Mouse (Mus musculus) lung, postnatal 36 days (tissue): Measurements from ENCODE around the gene Bag2.
"Not testable (repeated sequence)": the region's sequence is repeated elsewhere in the genome, so short reads cannot be mapped to it uniquely, and the experiment has no call there.

Experiments used
- DNase-seq: peaks from one replicate; pipeline ENCODE4 v3.0.0; 2022; ENCODE audit warnings: mixed read lengths

The Bag2 gene

GRCm38 (mm10) chr1:33749109-33749508 is 8.5 kb downstream of the Bag2 start:
- DNase-seq, result no peak

GRCm38 (mm10) chr1:33745901-33746300 is 11.7 kb downstream of the Bag2 start:
- DNase-seq, result no peak

DNA sequence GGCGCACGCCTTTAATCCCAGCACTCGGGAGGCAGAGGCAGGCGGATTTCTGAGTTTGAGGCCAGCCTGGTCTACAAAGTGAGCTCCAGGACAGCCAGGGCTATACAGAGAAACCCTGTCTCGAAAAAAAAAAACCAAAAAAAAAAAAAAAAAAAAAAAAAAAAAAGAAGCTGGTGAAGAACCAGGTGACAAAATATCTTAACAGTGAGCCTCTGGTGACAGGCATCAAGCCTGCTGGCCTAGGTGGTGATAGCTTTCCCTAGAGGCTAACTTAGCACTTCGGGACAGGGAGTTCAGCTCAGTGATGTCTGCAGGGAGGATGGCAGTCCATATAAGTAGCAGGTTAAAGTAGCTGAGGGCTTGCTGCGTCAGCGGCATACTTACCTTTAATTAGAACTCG is 12.8 kb downstream of the Bag2 start:
- not testable (repeated sequence) for DNase-seq

DNA sequence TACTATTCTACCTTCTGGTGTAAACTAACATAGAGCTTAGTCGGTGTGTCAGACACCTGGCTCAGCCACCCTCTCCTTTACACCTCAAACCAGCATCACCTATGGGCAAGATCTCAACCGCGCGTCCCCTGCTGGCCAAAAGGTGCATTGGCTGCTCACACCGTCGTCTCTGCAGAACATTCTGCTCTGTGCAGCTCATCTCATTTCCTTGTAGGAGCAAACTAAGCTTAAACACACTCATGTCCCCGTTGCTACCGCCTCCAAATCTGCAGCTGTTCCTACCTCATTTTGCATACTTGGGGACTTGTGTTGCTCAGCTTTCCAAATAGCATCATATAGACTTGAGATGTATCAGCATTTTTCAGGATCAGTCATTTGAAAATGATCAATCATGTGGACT is 14.7 kb downstream of the Bag2 start:
- DNase-seq, result no peak

DNA sequence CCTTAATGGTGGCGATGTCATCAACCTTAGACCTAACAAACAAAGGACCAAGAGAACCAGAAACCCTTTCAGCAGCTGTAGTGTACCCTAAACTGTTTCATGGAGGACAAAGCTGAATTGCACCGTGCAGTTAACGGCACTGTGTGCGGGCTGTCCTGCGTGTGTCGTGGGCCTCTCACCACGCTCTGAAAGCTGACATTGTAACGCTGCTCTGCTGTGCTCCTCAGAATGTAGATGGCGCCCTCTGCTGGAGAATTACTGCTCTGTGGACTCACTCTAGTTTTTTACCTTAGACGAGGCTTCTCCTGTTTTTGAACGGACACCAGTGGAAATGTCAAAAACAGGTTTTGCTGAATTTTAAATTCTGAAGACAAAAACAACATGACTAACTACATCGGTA is 18.3 kb downstream of the Bag2 start:
- peak; percentile 94 for DNase-seq

DNA sequence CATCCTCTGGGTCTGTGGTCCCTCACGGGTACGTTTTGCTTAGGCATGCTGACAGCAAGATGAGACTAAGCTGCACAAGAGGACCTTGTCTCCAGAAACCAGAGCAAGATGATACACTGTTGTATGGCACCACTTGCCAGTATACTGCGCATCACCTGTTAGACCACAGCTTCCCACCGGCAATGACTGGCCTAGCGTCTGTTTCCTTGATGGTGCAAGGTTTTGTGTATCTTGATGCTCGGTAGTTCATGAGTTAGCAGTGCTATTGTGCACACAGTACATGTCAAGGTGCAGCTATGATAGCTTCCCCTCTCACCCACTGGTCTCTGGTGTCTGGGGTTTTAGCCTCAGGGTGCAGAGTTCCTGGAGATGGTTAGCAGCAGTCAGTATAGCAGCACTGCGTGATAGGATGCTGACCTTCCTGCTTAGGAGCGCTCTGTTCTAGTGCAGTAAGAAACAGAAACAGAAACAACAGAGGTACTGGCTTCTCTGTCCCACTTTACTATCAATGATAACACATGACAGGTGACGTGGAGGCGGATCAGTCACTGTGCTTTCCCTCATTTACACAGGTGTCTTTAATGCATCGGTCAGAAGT is 18.8 kb downstream of the Bag2 start:
- DNase-seq, result no peak

DNA sequence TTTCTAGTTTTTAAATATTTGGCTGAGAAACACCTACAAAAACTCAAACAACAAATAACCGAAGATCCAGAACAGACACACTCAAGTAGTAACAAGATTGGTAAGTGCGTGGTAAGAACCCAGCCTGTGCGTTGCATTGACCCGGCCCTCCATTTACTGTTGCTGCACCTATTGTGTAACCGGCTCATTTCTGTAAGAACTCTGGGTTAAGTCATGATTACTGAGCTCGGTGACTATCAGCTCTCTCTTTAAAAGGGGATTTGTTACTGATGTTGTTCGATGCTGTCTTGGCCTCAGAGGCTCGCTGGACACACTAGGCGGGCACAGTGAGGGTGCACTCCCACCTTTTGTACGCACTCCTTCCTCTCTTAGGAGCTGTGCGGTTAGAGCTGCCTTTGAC is 19.3 kb downstream of the Bag2 start:
- DNase-seq, result no peak

- no peak for DNase-seq
These were observed 23.5 kb downstream of the Bag2 start for GRCm38 (mm10) chr1:33734001-33734685.

DNA sequence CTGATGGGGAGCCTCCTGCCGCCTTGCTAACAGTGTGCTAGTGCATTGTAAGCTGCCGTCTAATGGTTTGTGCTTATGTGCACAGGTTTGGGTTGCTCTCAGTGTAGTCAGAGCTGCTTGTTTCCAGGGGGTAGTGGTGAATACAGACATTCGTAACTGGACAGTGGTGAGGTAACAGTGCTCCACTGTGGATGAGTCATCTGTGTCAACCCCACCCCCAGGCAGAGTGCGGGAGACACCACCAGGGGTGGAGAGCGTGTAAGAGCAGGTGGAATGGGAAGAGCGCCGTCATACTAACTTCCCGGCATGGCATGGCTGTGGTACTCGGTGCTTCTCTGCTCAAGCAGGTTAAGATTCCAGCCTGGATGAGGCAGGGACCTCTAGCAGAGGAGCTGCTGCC is 24.6 kb downstream of the Bag2 start:
- DNase-seq, result no peak

DNA sequence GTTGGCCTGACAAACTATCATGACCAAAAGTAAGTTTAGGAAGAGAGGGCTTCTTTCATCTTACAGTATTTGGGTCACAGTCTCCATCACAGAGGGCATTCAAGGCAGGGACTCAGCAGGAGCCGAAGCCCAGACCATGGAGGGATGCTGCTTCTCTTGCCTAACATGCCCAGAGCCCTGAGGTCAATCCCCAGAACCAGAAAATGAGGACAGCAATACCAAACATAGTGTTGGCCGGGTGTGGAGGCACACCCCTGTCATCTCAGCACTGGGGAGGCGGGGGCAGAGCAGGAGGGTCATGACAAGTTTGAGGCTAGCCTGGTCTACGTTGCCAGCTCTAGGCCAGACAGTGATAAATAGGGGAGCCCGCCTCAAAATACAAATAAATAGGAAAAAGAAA is 32.5 kb downstream of the Bag2 start:
- no peak for DNase-seq

- DNase-seq, result no peak
These were observed 33.1 kb downstream of the Bag2 start for GRCm38 (mm10) chr1:33724516-33724915.

GRCm38 (mm10) chr1:33721020-33721419 is 36.6 kb downstream of the Bag2 start:
- no peak for DNase-seq

DNA sequence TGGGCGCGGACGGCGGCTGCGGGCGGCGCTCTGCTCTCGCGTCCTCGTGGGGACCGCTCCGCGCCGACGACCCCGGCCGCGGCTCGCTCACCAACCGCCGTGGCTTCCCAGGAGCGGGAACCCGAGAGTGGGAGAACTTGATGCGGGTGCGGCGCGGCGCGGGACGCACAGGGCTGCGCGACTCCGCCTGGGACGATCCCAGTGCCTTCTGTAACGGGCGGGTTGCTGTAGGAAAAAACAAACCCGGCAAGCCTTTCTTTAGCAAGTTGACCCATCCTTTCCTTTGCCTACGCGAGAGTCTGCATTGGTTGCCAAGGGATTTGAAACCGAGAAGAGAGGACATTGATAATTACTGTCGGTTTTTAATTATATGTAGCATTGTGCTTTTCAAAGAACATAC is 37.4 kb downstream of the Bag2 start:
- no peak for DNase-seq

DNA sequence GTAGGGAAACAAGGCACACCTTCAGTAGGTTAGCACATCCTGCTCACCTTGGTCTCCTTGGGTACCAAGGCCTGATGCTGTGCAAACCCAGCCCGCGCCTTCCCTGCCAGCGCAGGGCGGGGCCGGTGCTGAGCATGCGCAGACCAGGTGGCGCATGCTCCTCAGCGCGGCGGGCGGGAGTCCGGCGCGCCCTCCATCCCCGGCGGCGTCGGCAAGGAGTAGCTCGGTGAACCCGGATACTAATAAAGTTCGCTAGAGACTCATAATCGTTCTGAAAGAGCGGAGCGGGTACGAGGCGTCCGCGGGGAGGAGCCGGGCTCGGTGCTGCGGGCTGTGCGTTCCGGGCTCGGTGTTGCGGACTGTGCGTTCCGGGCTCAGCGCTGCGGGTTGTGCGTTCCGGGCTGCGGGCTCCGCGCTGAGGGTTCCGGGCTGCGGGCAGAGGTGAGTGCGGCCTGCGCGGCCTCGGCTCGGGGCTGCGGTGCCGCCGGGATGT is 37.8 kb downstream of the Bag2 start, which contains the start of gene Rab23:
Gene Rab23 (plus strand): TSS at position 155 of the 493 bp plus-strand sequence.
- peak; percentile 76 for DNase-seq

- no peak for DNase-seq
These were observed 40.0 kb downstream of the Bag2 start for GRCm38 (mm10) chr1:33717636-33718035.

- DNase-seq, result no peak
These were observed 42.8 kb downstream of the Bag2 start for GRCm38 (mm10) chr1:33714796-33715195.

GRCm38 (mm10) chr1:33712026-33712425 is 45.6 kb downstream of the Bag2 start:
- no peak for DNase-seq

DNA sequence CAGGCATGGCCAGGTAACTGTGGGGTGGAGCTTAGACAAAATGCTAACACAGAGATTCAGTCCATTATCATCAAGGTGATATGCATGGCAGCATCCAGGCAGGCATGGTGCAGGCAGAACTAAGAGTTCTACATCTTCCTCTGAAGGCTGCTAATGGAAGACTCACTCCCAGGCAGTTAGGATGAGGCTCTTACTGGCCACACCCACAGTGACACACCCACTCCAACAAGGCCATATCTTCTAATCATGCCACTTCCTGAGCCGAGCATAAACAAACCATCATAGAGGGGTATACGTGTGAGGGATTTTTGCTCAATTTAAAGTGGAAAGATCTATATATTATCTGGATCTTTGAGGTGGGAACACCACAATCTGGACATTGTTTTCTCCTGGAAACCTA is 48.0 kb downstream of the Bag2 start:
- DNase-seq, result no peak

DNA sequence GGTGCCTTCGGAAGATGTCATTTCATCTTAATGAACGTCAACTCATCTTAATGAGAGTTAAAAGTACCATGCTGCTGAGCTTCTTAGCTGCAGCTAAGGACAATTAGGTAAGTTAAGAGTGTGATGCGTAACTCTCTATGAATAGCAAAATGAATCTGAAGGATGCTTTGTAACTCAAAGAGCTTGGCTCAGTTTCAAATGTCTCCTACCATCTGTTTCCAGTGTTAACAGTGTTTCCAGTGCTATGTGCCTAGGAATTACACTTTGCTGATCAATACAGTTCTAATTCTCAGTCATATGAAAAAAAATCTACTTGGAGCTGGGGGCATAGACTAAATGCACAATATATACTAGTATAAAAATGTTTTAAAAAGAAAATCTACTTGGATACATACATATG is 56.4 kb downstream of the Bag2 start:
- no peak for DNase-seq

DNA sequence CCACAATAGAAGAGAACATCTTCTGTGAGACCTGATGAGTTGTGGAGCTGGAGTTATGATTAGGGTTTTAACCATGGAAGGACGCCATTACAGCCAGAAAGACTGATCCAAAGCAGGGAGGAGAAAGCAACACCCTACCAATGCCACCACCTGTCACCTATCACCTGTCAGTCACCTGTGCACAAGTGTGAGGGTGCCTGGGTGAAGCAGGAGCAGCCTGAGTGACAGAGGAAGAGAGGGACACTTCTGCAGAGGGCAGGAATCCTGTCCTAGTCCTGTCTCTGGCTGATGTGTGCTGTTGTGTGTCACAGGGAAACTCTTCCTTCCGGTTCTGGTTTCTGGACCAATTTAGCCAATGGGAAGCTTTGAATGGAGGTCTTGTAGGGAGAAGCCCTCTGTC is 61.6 kb downstream of the Bag2 start:
- DNase-seq, result no peak
